Mouse (Mus musculus) cerebellum, adult 18-20 months (tissue): ENCODE measurements around the gene Dync2li1.

Experiments
- DNase-seq, 2 experiments: peaks; one replicate each; pipeline ENCODE4 v3.0.0; 2021

Gene Dync2li1

GRCm38 (mm10) chr17:84689316-84689715 is 63.0 kb downstream of the Dync2li1 start:
- DNase-seq, result no peak

GRCm38 (mm10) chr17:84690111-84690510 is 63.8 kb downstream of the Dync2li1 start:
- no peak for DNase-seq

- DNase-seq, result no peak
Measured at GRCm38 (mm10) chr17:84693741-84694140, 67.4 kb downstream of the Dync2li1 start.

GRCm38 (mm10) chr17:84696537-84696936 is 70.2 kb downstream of the Dync2li1 start:
- DNase-seq, result no peak

- DNase-seq, result peak; percentile 59 to 63
Measured at GRCm38 (mm10) chr17:84698727-84699126, 72.4 kb downstream of the Dync2li1 start.
